Mouse (Mus musculus): ENCODE data around the gene Nipsnap3a.

GRCm38 (mm10) chr4:53011732-53012361, 22.8 kb downstream of the Nipsnap3a start, which contains the start of gene Nipsnap3b:
- TF ChIP-seq CTCF (IDR thresholded peaks at IDR 0.05) = no peak
- no peak for TF ChIP-seq EP300 (IDR thresholded peaks at IDR 0.05)
